Mouse (Mus musculus): ENCODE results near the gene Ccdc91.

DNA sequence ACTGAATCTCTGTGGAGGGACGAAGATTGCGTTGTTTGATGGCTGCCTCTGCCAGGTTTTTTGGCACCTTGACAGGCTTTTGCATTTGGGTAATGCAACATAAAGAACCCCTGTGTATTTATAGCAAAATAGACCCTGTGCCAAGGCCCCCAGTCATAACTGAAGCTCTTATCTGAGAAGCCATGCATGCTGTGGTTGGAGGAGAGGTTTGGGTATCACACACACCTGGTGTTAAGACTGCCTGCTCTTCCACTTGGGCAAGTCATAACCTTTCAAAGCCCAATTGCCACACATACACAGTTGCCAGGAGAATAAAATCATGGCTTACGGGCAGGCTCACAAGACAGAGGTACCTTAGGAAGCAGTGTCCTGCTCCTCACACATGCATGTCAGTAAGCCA lies 147.5 kb downstream of the Ccdc91 start:
- TF ChIP-seq CTCF (IDR thresholded peaks at IDR 0.05; ENCODE audit: control insufficient read depth, insufficient read depth, insufficient replicate concordance, low read depth, low read length): no peak
- no peak for TF ChIP-seq POLR2A (IDR thresholded peaks at IDR 0.05; ENCODE audit: control insufficient read depth, low read depth, low read length)
